Mouse (Mus musculus): ENCODE results near the gene Rora. TPM values are rescaled to one million over a fixed set of nuclear protein-coding genes. Genes with fewer than 3 reads are reported as not detected.

The Rora gene
- total and polyA plus RNA-seq, 3 experiments: 39.7 to 94.1 (median 45.9) TPM

- no peak for DNase-seq
Measured at GRCm38 (mm10) chr9:68688151-68688550, 34.6 kb downstream of the Rora start.

GRCm38 (mm10) chr9:68689351-68689750 is 35.8 kb downstream of the Rora start:
- peak; percentile 50 for DNase-seq

- DNase-seq: peak; percentile 45
Measured at GRCm38 (mm10) chr9:68694889-68695495, 41.4 kb downstream of the Rora start.

GRCm38 (mm10) chr9:68695496-68695969 is 41.9 kb downstream of the Rora start:
- DNase-seq: peak; percentile 69

- no peak for DNase-seq
Measured at GRCm38 (mm10) chr9:68696425-68696956, 42.9 kb downstream of the Rora start.

GRCm38 (mm10) chr9:68699341-68699740 is 45.8 kb downstream of the Rora start:
- DNase-seq: peak; percentile 85

GRCm38 (mm10) chr9:68699856-68700255 is 46.3 kb downstream of the Rora start:
- DNase-seq: no peak

GRCm38 (mm10) chr9:68707636-68708035 is 54.0 kb downstream of the Rora start:
- no peak for DNase-seq

GRCm38 (mm10) chr9:68709232-68709631 is 55.6 kb downstream of the Rora start:
- DNase-seq: no peak

- no peak for DNase-seq
Measured at GRCm38 (mm10) chr9:68710893-68711654, 57.5 kb downstream of the Rora start.

- DNase-seq: peak; percentile 37
Measured at GRCm38 (mm10) chr9:68716961-68717360, 63.4 kb downstream of the Rora start.

- DNase-seq: no peak
Measured at GRCm38 (mm10) chr9:68718427-68718826, 64.8 kb downstream of the Rora start.

- no peak for DNase-seq
Measured at GRCm38 (mm10) chr9:68719286-68719685, 65.7 kb downstream of the Rora start.

- no peak for DNase-seq
Measured at GRCm38 (mm10) chr9:68724636-68725285, 71.2 kb downstream of the Rora start.

GRCm38 (mm10) chr9:68727166-68727855 is 73.7 kb downstream of the Rora start:
- DNase-seq: no peak

GRCm38 (mm10) chr9:68731438-68731837 is 77.9 kb downstream of the Rora start:
- no peak for DNase-seq

GRCm38 (mm10) chr9:68732929-68733328 is 79.3 kb downstream of the Rora start:
- DNase-seq: no peak

- DNase-seq: no peak
Measured at GRCm38 (mm10) chr9:68735886-68736285, 82.3 kb downstream of the Rora start.

- DNase-seq: no peak
Measured at GRCm38 (mm10) chr9:68737197-68737736, 83.7 kb downstream of the Rora start.

GRCm38 (mm10) chr9:68745931-68746646 is 92.5 kb downstream of the Rora start:
- no peak for DNase-seq

- DNase-seq: peak; percentile 80
Measured at GRCm38 (mm10) chr9:68756976-68757375, 103.4 kb downstream of the Rora start.
